ENCODE assay signal across 8 mouse cellular contexts in genomic region chr12:21111476-21112452, GRCm38 (mm10).
A peak's percentile ranks its signal among the peaks of the same experiment; 100 is the strongest.
DNase-seq lines count a peak whose midpoint lies in the region; ATAC-seq lines count a peak whose summit lies in the region.

No protein-coding gene starts in this region.

- WGBS in heart, embryonic 12.5 days = under 1% methylated on average over 111 of the region's 118 CpGs
- WGBS in kidney, embryonic 16.5 days = under 1% methylated on average over 75 of the region's 118 CpGs
- WGBS in liver, embryonic 12.5 days (ENCODE audit: insufficient replicate concordance) = 2% methylated on average over 105 of the region's 118 CpGs

- peak overlapping the region; percentile 67 for H3K27ac ChIP-seq in brown adipose tissue, adult 24 weeks (replicated peaks; ENCODE audit: low read depth, low read length)
- peak overlapping the region; percentile 75 for H3K27ac ChIP-seq in heart, embryonic 12.5 days (ENCODE audit: poor library complexity, severe bottlenecking)
- H3K27ac ChIP-seq in kidney, embryonic 16.5 days (ENCODE audit: low read length) = peak overlapping the region; percentile 56; the same call in 1 of the 2 replicates
- H3K27ac ChIP-seq in liver, embryonic 12.5 days = no peak overlapping the region

- peaks cover 4% of the 10 kb centered on the region; the same call in 1 of the 2 replicates for H3K4me1 ChIP-seq in brown adipose tissue, adult 24 weeks (ENCODE audit: control insufficient read depth, insufficient read depth, insufficient read length, low read length)
- peaks cover 18% of the 10 kb centered on the region for H3K4me1 ChIP-seq in erythroblast, embryonic 14.5 days (ENCODE audit: control insufficient read depth)
- H3K4me1 ChIP-seq in heart, embryonic 12.5 days (replicated peaks) = peaks cover 9% of the 10 kb centered on the region; the same call in 1 of the 2 replicates
- peaks cover 2% of the 10 kb centered on the region; the same call in 1 of the 2 replicates for H3K4me1 ChIP-seq in kidney, embryonic 16.5 days (ENCODE audit: insufficient read depth, low read length)
- peaks cover 17% of the 10 kb centered on the region; the same call in 1 of the 2 replicates for H3K4me1 ChIP-seq in liver, embryonic 12.5 days

- H3K9me3 ChIP-seq in erythroblast, embryonic 14.5 days (ENCODE audit: control insufficient read depth, low read length) = no peaks in the 10 kb centered on the region
- no peaks in the 10 kb centered on the region for H3K9me3 ChIP-seq in heart, embryonic 12.5 days (replicated peaks)
- no peaks in the 10 kb centered on the region for H3K9me3 ChIP-seq in kidney, embryonic 16.5 days (ENCODE audit: low read length)
- no peaks in the 10 kb centered on the region for H3K9me3 ChIP-seq in liver, embryonic 12.5 days (replicated peaks)

- H3K9ac ChIP-seq in heart, embryonic 12.5 days = peak overlapping the region; percentile 93
- peak overlapping the region; percentile 84 for H3K9ac ChIP-seq in kidney, embryonic 16.5 days (replicated peaks; ENCODE audit: low read length)
- H3K9ac ChIP-seq in liver, embryonic 12.5 days = peak overlapping the region; percentile 75

- no peaks in the 10 kb centered on the region for H3K36me3 ChIP-seq in erythroblast, embryonic 14.5 days (ENCODE audit: control insufficient read depth)
- H3K36me3 ChIP-seq in heart, embryonic 12.5 days = no peaks in the 10 kb centered on the region
- H3K36me3 ChIP-seq in kidney, embryonic 16.5 days (ENCODE audit: insufficient read depth, low read length) = no peaks in the 10 kb centered on the region
- no peaks in the 10 kb centered on the region for H3K36me3 ChIP-seq in liver, embryonic 12.5 days
- no peaks in the 10 kb centered on the region for H3K36me3 ChIP-seq in splenic B cell, adult 2 months (ENCODE audit: control insufficient read depth, insufficient read depth, low read length, poor library complexity, severe bottlenecking)

- peak; percentile 89 for DNase-seq in CD4-positive, CD25-positive, alpha-beta regulatory T cell, adult 2 months (ENCODE audit: low read depth, low spot score)
- DNase-seq in naive thymus-derived CD4-positive, alpha-beta T cell, adult 2 months (ENCODE audit: low read depth) = peak; percentile 82
- peak; percentile 82 for DNase-seq in splenic B cell, adult 2 months (ENCODE audit: low read depth, low spot score)

- ATAC-seq in heart, embryonic 12.5 days (ENCODE audit: insufficient number of reproducible peaks, low FRiP score) = peak; percentile 100
- peak; percentile 100 for ATAC-seq in kidney, embryonic 16.5 days (ENCODE audit: low FRiP score, low TSS enrichment)
- peak; percentile 99 for ATAC-seq in liver, embryonic 12.5 days

- peaks cover 27% of the 10 kb centered on the region for H3K27me3 ChIP-seq in erythroblast, embryonic 14.5 days (ENCODE audit: control insufficient read depth)
- no peaks in the 10 kb centered on the region for H3K27me3 ChIP-seq in heart, embryonic 12.5 days (replicated peaks)
- H3K27me3 ChIP-seq in kidney, embryonic 16.5 days (ENCODE audit: insufficient read depth, low read length) = no peaks in the 10 kb centered on the region
- peaks cover 30% of the 10 kb centered on the region for H3K27me3 ChIP-seq in liver, embryonic 12.5 days (replicated peaks)
- no peaks in the 10 kb centered on the region for H3K27me3 ChIP-seq in splenic B cell, adult 2 months (ENCODE audit: control insufficient read depth, insufficient read depth, low read length, poor library complexity, severe bottlenecking)

- peak overlapping the region; percentile 83 for H3K4me3 ChIP-seq in brown adipose tissue, adult 24 weeks (ENCODE audit: insufficient read depth, low read depth, low read length)
- peak overlapping the region; percentile 63 for H3K4me3 ChIP-seq in erythroblast, embryonic 14.5 days (replicated peaks)
- peak overlapping the region; percentile 90 for H3K4me3 ChIP-seq in heart, embryonic 12.5 days
- peak overlapping the region; percentile 72 for H3K4me3 ChIP-seq in kidney, embryonic 16.5 days (ENCODE audit: low read length)
- H3K4me3 ChIP-seq in liver, embryonic 12.5 days = peak overlapping the region; percentile 69

- peak overlapping the region; percentile 85 for H3K4me2 ChIP-seq in heart, embryonic 12.5 days
- peak overlapping the region; percentile 75 for H3K4me2 ChIP-seq in kidney, embryonic 16.5 days (replicated peaks; ENCODE audit: low read depth, low read length)
- H3K4me2 ChIP-seq in liver, embryonic 12.5 days = peak overlapping the region; percentile 95
